Mouse (Mus musculus) heart, adult 2 months (tissue): ENCODE data around the gene Crybb1.

Source experiments
- CTCF ChIP-seq: fragments of 200-600 bp; IDR thresholded peaks from 2 replicates; pipeline ENCODE4 v1.8.1; 2022; ENCODE audit warnings: antibody characterized with exemption, mild to moderate bottlenecking, moderate library complexity
- EP300 ChIP-seq: fragments of 200-500 bp; IDR thresholded peaks from 2 replicates; pipeline ENCODE4 v1.6.1; 2011; ENCODE audit warnings: low read depth, low read length, control low read depth; ENCODE audit not compliant: insufficient read depth

- TF ChIP-seq EP300 (no peak), CTCF (no peak)
These were observed 10.6 kb downstream of the Crybb1 start for GRCm38 (mm10) chr5:112266011-112266777.
